Mouse (Mus musculus) brain, embryonic 14.5 days (tissue): ENCODE data around the gene Tollip.

Experiments
- CTCF ChIP-seq: fragments of 200-500 bp; IDR thresholded peaks from 2 replicates; pipeline ENCODE4 v1.5.1; 2012; ENCODE audit warnings: inconsistent platforms, mild to moderate bottlenecking, moderate library complexity, borderline replicate concordance; ENCODE audit not compliant: insufficient read depth, insufficient read length; ENCODE audit errors: extremely low read depth
- POLR2A ChIP-seq: fragments of 200-500 bp; IDR thresholded peaks from 2 replicates; pipeline ENCODE4 v1.6.1; 2012; ENCODE audit warnings: mild to moderate bottlenecking, inconsistent platforms, borderline replicate concordance; ENCODE audit not compliant: poor library complexity, insufficient read depth, insufficient read length, severe bottlenecking; ENCODE audit errors: extremely low read depth

DNA sequence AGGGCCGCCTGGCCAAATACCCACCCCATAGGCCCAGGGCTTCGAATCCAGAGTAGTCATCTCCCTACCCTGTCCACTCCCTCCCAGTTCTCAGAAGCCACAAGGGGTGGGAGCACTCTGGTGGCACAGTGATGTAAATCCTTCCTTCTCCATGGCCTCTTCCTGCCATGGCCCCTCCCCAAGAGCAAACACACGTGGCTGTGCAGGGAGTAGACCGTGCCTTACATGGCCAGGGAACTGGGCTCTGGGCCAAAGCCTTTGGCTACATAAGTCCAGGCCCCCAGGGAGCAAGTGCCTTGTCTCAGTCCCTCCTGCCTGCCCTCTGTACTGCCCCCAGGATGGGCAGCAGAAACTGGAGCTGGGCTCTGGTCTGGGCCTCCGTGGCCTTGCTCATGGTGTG, 79.5 kb downstream of the Tollip start, which contains the start of gene Muc5b:
- TF ChIP-seq POLR2A (no peak), CTCF (no peak)
